Mouse (Mus musculus) skeletal muscle tissue, adult 2 months (tissue): Measurements from ENCODE around the gene Mrgprf.

ENCODE experiments used
- DNase-seq: peaks from one replicate; pipeline ENCODE4 v3.0.0-alpha.2; 2012; ENCODE audit warnings: low read depth, low spot score

Gene Mrgprf

DNA sequence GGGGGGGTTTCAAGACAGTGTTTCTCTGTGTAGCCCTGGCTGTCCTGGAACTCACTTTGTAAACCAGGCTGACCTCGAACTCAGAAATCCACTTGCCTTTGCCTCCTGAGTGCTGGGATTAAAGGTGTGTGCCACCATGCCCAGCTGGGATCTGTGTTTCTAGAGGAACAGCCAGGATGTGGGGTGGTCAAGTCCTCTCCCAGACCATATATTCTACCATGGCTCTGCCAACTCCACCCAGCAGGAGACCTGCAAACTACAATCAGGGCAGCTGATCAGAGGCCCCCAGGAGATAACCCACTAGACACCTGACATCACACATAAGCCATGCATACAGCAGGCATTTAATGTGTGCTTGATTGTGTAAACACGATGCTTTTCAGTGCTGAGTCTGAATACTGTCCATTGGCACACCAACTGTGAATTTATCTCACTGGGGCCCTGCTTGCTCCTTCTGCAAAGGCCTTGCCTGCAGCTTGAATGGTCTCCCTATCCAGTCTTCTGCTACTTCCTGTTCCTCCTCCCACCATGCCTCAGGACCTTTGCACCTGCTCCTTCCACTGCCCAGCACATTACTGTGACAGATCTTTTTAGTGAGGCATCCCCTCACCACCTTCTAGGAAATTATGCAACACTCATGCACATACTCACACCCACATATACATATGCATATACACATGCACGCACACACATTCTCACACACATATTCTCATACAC lies 35.1 kb downstream of the Mrgprf start:
- no peak for DNase-seq

DNA sequence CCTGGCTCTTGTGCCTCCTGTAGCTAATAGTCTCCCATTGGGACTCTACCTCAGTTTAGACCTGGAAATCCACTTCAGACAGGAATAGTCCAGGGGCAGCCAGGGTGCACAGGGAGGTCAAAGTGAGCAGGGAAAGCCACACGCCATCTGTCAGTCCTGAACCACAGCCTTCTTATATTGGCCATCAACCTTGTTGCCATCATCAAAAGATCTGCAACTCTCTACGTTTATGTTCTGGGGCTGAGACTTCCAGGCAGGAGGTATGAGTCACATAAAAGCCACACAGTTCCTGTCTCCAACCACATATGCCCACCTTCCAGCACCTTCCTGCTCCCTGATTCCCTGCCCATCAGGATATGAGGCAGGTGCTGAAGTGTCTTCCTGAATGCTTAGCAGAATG lies 37.3 kb downstream of the Mrgprf start:
- DNase-seq = no peak

DNA sequence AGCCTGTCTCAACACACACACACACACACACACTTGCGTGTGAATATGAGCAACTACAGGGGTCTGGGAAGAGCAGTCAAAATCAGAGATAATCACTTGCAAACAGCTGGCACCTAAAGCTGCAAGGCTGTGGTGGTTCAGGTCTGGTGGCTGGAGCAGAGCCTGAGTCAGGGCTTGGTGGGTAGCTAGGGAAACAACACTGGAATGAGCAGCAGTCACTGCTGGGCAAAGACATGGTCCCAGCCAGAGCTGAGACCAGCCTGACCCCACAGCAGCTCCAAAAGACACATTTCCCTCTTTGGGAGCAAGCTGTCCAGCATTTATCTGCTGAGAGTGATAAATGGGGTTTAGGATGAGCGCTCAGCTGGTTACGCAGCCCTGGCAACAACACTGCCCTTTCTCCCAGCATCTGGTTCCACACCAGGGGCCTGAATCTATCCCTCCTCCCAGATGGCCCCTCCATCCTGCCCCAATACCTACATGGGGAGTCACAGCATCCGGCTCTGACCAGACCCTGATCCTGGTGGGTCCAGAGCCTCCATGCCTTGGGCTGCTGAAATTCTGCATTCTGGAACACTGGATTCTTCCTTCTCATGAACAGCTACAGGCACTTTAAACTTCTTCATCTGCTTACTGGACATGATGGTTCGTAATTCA lies 39.7 kb downstream of the Mrgprf start:
- DNase-seq = no peak
